Mouse (Mus musculus) forebrain, embryonic 14.5 days (tissue): ENCODE data around the gene Rflna. TPM values are rescaled to one million over a fixed set of nuclear protein-coding genes. Genes with fewer than 3 reads are reported as not detected.
A peak's percentile ranks its signal among the peaks of the same experiment; 100 is the strongest.

Experiments
- ATAC-seq: fragments of 200-750 bp; cut with Nextera tagmentation; 2 replicates; pipeline ENCODE4 v1.8.0; 2017; ENCODE audit warnings: mild to moderate bottlenecking, moderate library complexity
- DNase-seq: peaks from one replicate; pipeline ENCODE4 v3.0.0-alpha.2; 2015; ENCODE audit warnings: low spot score
- H3K27ac ChIP-seq: fragments of 300-500 bp; sonication (generic); 2 replicates; pipeline ENCODE4 v1.5.1; 2014; ENCODE audit warnings: low read depth, mild to moderate bottlenecking, control low read depth, low read length, moderate library complexity
- H3K27me3 ChIP-seq: fragments of 300-500 bp; sonication (generic); replicated peaks from 2 replicates; pipeline ENCODE4 v1.6.1; 2014; ENCODE audit warnings: low read length, control low read depth, mixed read lengths; ENCODE audit not compliant: control insufficient read depth, insufficient read depth
- H3K36me3 ChIP-seq: fragments of 300-500 bp; sonication (generic); 2 replicates; pipeline ENCODE4 v1.6.1; 2014; ENCODE audit warnings: low read length, control low read depth; ENCODE audit not compliant: control insufficient read depth, insufficient read depth
- H3K4me1 ChIP-seq: fragments of 300-500 bp; sonication (generic); 2 replicates; pipeline ENCODE4 v1.6.1; 2014; ENCODE audit warnings: antibody characterized with exemption, low read length, control low read depth; ENCODE audit not compliant: control insufficient read depth, insufficient read depth
- H3K4me2 ChIP-seq: fragments of 300-500 bp; sonication (generic); 2 replicates; pipeline ENCODE4 v1.6.1; 2014; ENCODE audit warnings: mild to moderate bottlenecking, control low read depth, low read length
- H3K4me3 ChIP-seq: fragments of 300-500 bp; sonication (generic); 2 replicates; pipeline ENCODE4 v1.5.1; 2014; ENCODE audit warnings: low read depth, low read length, control low read depth
- H3K9ac ChIP-seq: fragments of 300-500 bp; sonication (generic); 2 replicates; pipeline ENCODE4 v1.6.1; 2014; ENCODE audit warnings: mild to moderate bottlenecking, low read length, control low read depth, moderate library complexity
- H3K9me3 ChIP-seq: fragments of 300-500 bp; sonication (generic); replicated peaks from 2 replicates; pipeline ENCODE4 v1.6.1; 2016; ENCODE audit warnings: low read length, control low read depth, mixed read lengths; ENCODE audit not compliant: control insufficient read depth
- WGBS: fragments of 180-500 bp; shearing (Covaris S2); extraction: QIAGEN DNeasy Blood & Tissue Kit; methylation state at CpG from one replicate; pipeline ENCODE4 v1.1.7; 2014; 5-methylcytosine and 5-hydroxymethylcytosine counted together
- polyA plus RNA-seq: library from polyadenylated mRNA; unstranded; fragments of >200 nt; fragmentation: Nextera tagmentation; extraction: Ambion mirVana; gene quantifications from 2 replicates; pipeline ENCODE4 v1.2.1, GENCODE M21; 2014

The Rflna gene
- polyA plus RNA-seq, 1 experiment from 2014 or later = 3.2 TPM

DNA sequence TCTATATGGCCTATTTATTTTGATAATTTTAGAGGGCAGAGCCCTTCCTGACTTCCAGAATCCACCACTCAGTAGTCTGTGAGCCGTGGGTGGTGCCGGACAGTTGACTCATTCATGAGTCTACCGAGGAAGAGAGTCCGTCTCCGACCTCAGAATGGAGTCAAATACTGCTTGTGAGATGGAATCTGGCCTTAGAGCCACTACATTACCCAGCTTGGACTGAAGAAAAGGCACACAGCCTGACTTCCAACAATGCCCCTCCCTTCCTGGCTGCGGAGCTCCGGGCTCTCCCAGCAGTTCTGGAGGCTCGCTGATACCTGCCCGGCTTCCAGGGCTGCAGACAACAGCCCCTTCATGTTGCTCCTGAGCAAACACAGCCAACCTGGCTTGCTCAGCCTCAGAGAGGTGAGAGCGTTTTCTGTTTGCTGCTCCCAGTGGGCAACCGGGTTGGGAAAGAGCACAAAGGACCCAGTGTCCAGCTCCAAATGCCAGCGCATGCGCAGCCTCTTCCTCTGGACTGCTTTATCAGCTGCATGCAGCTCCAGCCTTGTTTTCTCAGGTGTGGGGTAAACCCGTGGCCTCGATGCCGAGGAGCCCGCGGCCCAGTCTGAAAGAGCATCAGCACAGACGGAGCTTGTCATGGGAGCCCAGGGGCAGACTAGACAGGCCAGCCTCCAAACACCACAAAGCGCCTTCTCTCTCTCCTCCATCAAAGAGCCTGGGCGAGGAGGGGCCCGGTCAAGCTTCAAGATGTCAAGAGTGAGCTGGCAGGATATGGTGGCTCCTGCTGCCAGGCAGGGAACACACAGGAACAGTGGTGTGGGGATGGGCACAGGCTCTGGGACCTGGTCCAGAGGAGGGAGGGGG lies 39.0 kb upstream of the Rflna start:
- ATAC-seq (no peak), DNase-seq (no peak)
- Histone ChIP-seq H3K27ac (peak overlapping the region; percentile 44; the same call in 1 of the 2 replicates), H3K9ac (peak overlapping the region; percentile 21; the same call in 1 of the 2 replicates), H3K4me2 (no peak overlapping the region), H3K27me3 (no peaks in the 10 kb centered on the region), H3K9me3 (no peaks in the 10 kb centered on the region), H3K4me1 (peaks cover 5% of the 10 kb centered on the region; the same call in 1 of the 2 replicates), H3K4me3 (no peak overlapping the region), H3K36me3 (no peaks in the 10 kb centered on the region)
- 73% methylated on average over 22 of the region's 22 CpGs for WGBS

DNA sequence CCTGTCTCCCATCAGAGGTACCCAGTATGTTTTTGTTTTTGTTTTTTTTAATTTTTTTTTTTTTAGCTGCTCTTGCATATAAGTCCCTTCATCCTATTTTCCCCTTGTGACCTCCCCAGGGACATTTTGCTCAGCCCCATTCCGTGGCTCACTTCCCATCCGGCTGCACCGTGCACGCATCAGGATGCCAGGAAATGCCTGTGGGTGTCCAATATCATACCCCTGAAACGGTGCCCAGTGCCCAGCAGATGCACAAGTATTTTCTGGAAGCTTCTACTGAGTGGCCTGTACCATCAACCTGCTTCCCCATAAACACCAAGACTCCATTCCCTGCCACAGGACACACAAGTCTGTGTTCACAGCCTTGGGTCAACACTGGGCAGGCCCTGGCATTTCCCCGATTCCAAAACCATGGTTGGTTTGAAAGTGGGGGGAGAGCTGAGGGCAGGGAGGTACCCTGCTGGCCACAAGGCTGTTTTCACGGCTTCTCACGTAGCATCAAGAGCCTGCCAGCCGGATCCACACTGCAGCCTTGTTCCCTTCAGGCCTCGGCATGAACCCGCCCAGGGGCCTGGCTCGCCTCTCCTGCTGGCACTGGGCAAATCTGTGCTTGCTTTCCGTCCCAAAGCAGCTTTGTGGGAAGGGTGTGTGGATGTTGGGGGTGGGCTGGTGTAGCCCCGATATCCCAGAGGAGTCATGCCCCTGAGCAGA lies 36.2 kb upstream of the Rflna start:
- Histone ChIP-seq H3K27me3 (no peaks in the 10 kb centered on the region), H3K36me3 (no peaks in the 10 kb centered on the region), H3K9ac (no peak overlapping the region), H3K27ac (no peak overlapping the region; the same call in 1 of the 2 replicates), H3K4me3 (no peak overlapping the region), H3K4me1 (0 out of 2 replicates have a peak, but pooled peaks cover 2% of the 10 kb centered on the region), H3K9me3 (no peaks in the 10 kb centered on the region), H3K4me2 (no peak overlapping the region)
- no peak for ATAC-seq
- no peak for DNase-seq
- 82% methylated on average over 14 of the region's 14 CpGs for WGBS

DNA sequence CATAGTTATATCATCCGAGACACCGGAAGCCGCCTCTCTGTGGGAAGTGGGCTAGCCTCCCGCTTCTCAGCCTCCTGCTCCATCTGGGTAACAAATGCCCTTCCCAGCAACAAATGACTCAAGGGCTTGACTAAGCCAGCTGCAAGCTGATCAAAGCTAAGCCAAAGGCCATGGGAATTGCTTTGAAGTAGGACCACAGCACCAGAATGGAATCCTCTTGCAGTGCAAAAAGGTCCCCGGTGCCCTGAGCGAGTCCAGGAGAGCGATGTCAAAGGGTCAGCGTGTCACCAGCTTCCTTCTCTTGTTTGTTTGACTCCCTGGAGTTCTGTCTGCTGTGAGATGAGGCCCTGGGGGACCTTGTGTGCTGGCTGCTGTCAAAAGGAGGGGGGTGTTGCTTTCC lies 33.2 kb upstream of the Rflna start:
- no peak for DNase-seq
- no peaks in the 10 kb centered on the region for H3K36me3 ChIP-seq
- ATAC-seq = no peak
- no peak overlapping the region for H3K4me2 ChIP-seq
- no peaks in the 10 kb centered on the region for H3K4me1 ChIP-seq
- no peaks in the 10 kb centered on the region for H3K27me3 ChIP-seq
- no peak overlapping the region for H3K9ac ChIP-seq
- H3K9me3 ChIP-seq = no peaks in the 10 kb centered on the region
- no peak overlapping the region for H3K4me3 ChIP-seq
- H3K27ac ChIP-seq = no peak overlapping the region
- WGBS = 41% methylated on average over 8 of the region's 8 CpGs

DNA sequence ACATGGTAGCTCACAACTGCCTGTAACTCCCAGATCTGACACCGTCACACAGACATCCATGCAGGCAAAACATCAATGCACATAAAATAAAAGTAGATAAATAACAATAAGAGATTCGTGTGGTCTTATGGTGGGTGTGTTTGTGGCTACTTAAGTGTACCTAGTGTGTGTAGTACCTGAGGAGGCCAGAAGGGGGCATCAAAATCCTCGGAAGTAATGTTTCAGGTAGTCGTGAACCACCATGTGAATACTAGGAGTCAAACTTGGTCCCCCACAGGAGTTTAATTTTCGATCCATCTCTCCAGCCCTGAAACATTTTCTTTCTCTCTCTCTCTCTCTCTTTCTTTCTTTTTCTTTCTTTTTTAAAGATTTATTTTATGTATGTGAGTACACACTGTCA lies 16.8 kb upstream of the Rflna start:
- no peak for DNase-seq
- no peak overlapping the region for H3K4me3 ChIP-seq
- no peak for ATAC-seq
- H3K9me3 ChIP-seq = 0 out of 2 replicates have a peak, but pooled peaks cover 2% of the 10 kb centered on the region
- H3K27ac ChIP-seq = no peak overlapping the region
- no peaks in the 10 kb centered on the region for H3K4me1 ChIP-seq
- H3K36me3 ChIP-seq = no peaks in the 10 kb centered on the region
- H3K9ac ChIP-seq = no peak overlapping the region
- 86% methylated on average over 5 of the region's 5 CpGs for WGBS
- H3K27me3 ChIP-seq = no peaks in the 10 kb centered on the region
- no peak overlapping the region for H3K4me2 ChIP-seq

DNA sequence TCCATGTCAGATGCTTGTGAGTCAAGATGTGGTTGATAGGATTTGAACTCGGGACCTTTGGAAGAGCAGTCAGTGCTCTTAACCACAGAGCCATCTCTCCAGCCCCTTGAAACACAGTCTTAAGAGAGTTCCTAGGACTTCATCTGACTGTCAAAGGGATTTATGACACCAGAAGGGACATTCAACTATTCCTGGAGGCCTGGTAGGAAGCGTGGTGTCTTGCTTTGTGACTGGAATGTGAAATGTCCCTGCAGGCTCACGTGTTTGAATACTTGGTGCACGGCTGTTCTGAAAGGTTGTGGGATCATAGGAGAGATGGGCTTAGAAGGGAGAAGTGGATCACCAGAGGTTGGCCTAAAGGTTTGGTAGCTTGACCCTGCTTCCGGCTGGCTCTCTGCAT lies 16.4 kb upstream of the Rflna start:
- ATAC-seq (no peak), DNase-seq (no peak)
- Histone ChIP-seq H3K4me1 (no peaks in the 10 kb centered on the region), H3K9me3 (0 out of 2 replicates have a peak, but pooled peaks cover 2% of the 10 kb centered on the region), H3K36me3 (no peaks in the 10 kb centered on the region), H3K9ac (no peak overlapping the region), H3K27me3 (no peaks in the 10 kb centered on the region), H3K4me3 (no peak overlapping the region), H3K4me2 (no peak overlapping the region), H3K27ac (no peak overlapping the region)
- 88% methylated on average over 5 of the region's 5 CpGs for WGBS

DNA sequence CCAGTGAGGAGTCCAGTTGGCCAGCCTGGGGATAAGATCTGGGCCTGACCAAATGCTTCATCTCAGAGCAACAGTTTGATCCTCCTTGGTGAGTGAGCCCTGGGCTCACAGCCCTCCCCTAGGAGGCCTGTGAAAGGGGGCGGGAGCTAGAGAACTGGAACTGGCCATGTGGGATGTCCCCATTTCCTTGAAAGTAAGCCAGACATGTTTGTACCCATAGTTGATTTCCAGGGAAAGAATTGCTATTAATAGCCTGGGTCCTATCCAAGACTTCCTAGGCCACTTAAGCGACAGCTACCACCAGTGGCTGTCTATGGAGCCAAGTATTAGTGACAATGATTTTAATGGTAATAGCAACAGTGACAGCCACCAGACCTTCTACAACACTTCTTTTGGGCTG lies 13.3 kb upstream of the Rflna start:
- no peak overlapping the region for H3K9ac ChIP-seq
- H3K36me3 ChIP-seq = no peaks in the 10 kb centered on the region
- H3K4me3 ChIP-seq = no peak overlapping the region
- ATAC-seq (no peak), DNase-seq (no peak)
- no peaks in the 10 kb centered on the region for H3K9me3 ChIP-seq
- H3K27ac ChIP-seq = no peak overlapping the region
- H3K4me2 ChIP-seq = no peak overlapping the region
- 94% methylated on average over 2 of the region's 2 CpGs for WGBS
- no peaks in the 10 kb centered on the region for H3K4me1 ChIP-seq
- H3K27me3 ChIP-seq = no peaks in the 10 kb centered on the region

DNA sequence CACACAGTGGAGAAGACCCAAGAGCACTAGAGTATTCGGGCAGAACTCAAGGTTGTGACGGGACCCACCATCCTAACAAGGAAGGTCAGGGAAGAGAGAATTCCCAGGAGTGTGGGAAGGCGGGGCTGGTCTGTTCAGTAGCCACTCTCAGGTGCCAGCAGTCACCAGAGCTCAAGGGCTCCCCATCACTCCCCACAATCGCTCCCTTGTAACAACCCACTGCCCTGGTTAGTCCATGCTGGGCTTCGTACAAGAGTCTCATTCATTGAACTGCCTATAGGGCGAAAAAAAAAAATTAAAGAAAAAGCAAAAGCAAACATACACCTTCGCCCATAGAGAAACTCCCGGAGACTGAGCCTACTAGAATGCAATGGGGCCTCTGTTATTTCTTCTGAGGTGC lies 10.7 kb upstream of the Rflna start:
- H3K9ac ChIP-seq = no peak overlapping the region
- H3K4me1 ChIP-seq = no peaks in the 10 kb centered on the region
- no peaks in the 10 kb centered on the region for H3K36me3 ChIP-seq
- no peak for ATAC-seq
- H3K27ac ChIP-seq = no peak overlapping the region
- 83% methylated on average over 8 of the region's 8 CpGs for WGBS
- H3K9me3 ChIP-seq = no peaks in the 10 kb centered on the region
- no peak for DNase-seq
- no peak overlapping the region for H3K4me3 ChIP-seq
- no peaks in the 10 kb centered on the region for H3K27me3 ChIP-seq
- no peak overlapping the region for H3K4me2 ChIP-seq

DNA sequence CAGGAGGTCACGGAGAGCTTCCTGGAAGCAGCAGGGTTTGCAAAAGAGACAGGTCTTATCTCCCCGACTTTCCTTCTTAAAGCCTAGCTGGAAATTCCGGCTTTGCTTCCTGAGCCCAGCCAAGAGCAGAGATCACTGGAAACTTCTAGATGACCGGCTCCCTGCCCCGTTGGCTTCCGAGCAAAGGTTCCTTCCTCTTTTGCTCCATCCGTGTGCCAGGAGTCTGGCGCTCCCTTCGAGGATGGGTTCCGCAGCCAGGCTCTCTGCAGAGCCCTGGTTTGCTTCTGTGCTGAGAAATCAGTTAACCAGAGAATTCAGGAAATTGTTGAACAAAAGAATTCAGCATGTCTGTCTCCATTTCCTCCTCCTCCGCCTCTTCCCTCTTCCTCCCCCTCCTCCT lies 10.1 kb upstream of the Rflna start:
- no peaks in the 10 kb centered on the region for H3K4me1 ChIP-seq
- ATAC-seq = no peak
- DNase-seq = no peak
- H3K4me2 ChIP-seq = no peak overlapping the region
- no peaks in the 10 kb centered on the region for H3K27me3 ChIP-seq
- no peak overlapping the region for H3K27ac ChIP-seq
- no peaks in the 10 kb centered on the region for H3K36me3 ChIP-seq
- no peak overlapping the region for H3K4me3 ChIP-seq
- 85% methylated on average over 11 of the region's 11 CpGs for WGBS
- no peak overlapping the region for H3K9ac ChIP-seq
- no peaks in the 10 kb centered on the region for H3K9me3 ChIP-seq

DNA sequence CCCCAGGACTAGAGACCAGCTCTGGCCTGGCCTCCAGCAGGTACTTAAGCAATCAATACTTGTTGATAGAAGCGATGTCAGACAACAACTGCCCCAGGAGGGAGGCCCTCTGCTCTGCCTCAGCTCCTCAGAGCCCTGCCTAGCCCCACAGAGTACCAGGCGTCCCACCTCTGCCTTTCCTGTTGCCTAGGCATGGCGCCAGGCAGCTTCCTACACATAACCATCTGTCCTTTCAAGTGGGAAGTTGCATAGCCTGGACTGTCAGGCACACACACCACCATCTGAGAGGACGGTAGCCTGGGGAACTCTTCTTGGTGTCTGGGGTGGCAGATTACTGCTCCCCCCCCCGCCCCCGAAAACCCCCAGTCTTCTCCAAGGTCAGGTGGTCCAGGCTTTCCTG lies 6.2 kb upstream of the Rflna start:
- Histone ChIP-seq H3K27ac (no peak overlapping the region), H3K4me1 (no peaks in the 10 kb centered on the region), H3K9me3 (no peaks in the 10 kb centered on the region), H3K9ac (no peak overlapping the region), H3K36me3 (no peaks in the 10 kb centered on the region), H3K4me2 (no peak overlapping the region), H3K4me3 (no peak overlapping the region), H3K27me3 (no peaks in the 10 kb centered on the region)
- DNase-seq (no peak), ATAC-seq (no peak)
- WGBS = 60% methylated on average over 6 of the region's 6 CpGs
